Mouse (Mus musculus): ENCODE results near the gene Mospd3.

DNA sequence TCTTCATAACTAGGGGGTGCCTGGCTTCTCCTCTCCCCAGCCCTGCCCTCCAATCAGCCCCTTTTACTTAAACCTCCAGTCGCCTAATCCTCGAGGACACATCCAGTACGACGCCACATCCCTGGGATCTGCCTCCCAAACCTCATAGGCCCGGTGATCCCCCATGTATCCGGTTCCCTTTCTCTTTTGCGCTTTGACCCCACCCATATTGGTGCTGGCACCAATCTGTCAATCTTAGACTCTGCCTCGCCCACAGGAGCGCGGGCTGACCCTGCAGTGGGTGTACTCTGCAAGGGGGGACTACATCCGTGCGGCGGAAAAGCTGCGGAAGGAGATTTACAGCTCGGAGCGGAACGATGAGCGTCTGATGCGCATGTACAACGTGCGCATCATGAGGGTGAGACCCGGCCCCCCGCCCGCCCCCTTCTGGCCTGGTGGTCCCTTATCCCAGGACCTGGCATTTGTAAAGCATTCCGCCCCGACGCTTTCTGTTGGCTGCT, 17.1 kb downstream of the Mospd3 start:
- no peak for TF ChIP-seq CTCF (IDR thresholded peaks at IDR 0.05; ENCODE audit: extremely low read depth, insufficient read depth, low read length)
- TF ChIP-seq POLR2A (IDR thresholded peaks at IDR 0.05; ENCODE audit: extremely low read depth, insufficient read depth, low read length), result no peak; the same call in 1 of the 2 replicates

Measured in cortical plate, adult 2 months (tissue).